Mouse (Mus musculus): ENCODE measurements at regions not wholly inside any gene's neighbourhood (a gene's known extent, or its start where the extent isn't known, plus 50 kb on each side); places are given as distances from the start of the nearest gene placed in this dataset.

DNA sequence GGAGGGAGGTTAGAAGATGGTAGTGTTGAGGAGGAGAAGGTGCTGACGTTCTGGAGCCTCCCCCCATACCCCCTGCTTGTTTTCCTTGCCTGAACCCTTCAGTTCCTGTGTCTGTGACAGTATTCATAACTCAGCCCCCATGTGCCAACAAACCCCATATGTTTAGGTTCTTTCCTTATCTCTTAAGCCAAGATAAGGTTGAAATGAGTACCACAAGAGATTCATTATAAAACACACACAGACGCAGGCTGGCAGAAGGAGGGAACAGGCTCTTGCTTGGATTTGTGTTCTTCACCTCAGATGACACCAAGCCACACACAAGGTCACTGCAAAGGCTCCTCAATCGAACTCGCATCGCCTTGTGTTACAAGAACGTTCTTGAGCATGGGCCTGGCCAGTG, 162.9 kb upstream of the Arid2 start:
- peak; percentile 48 for DNase-seq (ENCODE audit: low read depth)
- TF ChIP-seq POLR2A (IDR thresholded peaks at IDR 0.05; ENCODE audit: borderline replicate concordance, extremely low read depth, insufficient read depth, insufficient read length, poor library complexity, severe bottlenecking) (no peak), CTCF (IDR thresholded peaks at IDR 0.05; ENCODE audit: borderline replicate concordance, extremely low read depth, insufficient read depth, insufficient read length) (no peak)

DNA sequence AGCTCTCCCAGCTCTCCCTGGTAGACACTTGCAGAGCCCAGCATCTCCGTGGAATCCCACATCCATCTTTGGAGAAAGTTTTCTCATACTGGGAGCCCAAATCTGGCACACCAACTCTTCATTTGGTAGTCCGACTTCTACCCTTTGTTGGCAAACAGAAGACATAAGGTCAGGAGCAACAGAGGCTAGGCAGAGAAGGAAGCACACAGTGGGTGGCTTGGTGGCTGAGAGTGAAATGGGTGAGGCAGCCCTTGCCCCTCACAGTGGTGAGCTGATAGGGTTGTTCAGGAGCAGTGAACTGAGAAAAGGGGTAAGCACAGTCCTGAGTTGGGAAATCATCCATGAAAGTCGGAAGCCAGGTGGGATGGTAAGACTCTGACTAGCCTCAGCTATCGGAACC, 157.6 kb upstream of the Arid2 start:
- DNase-seq (ENCODE audit: low read depth): no peak
- TF ChIP-seq POLR2A (IDR thresholded peaks at IDR 0.05; ENCODE audit: borderline replicate concordance, extremely low read depth, insufficient read depth, insufficient read length, poor library complexity, severe bottlenecking) (no peak), CTCF (IDR thresholded peaks at IDR 0.05; ENCODE audit: borderline replicate concordance, extremely low read depth, insufficient read depth, insufficient read length) (no peak)

DNA sequence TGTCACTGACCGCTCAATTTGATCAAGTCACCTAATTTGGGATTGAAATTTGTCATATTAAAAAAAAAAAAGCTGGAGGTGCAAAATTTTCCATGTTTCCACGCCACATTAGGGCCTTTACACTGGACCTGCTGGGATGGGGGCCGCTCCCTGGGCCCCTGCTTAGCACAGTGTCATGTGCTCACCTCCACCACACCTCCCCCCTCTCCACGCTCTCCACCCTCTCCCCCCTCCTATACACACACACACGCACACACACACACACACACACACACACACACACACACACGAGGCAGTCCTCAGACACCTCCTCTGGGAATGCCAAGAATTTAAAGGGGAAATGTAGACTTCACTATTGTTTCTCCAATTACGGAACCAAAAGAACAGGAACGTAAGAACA, 156.8 kb upstream of the Arid2 start:
- DNase-seq (ENCODE audit: low read depth): no peak
- TF ChIP-seq POLR2A (IDR thresholded peaks at IDR 0.05; ENCODE audit: borderline replicate concordance, extremely low read depth, insufficient read depth, insufficient read length, poor library complexity, severe bottlenecking) (no peak), CTCF (IDR thresholded peaks at IDR 0.05; ENCODE audit: borderline replicate concordance, extremely low read depth, insufficient read depth, insufficient read length) (no peak)

DNA sequence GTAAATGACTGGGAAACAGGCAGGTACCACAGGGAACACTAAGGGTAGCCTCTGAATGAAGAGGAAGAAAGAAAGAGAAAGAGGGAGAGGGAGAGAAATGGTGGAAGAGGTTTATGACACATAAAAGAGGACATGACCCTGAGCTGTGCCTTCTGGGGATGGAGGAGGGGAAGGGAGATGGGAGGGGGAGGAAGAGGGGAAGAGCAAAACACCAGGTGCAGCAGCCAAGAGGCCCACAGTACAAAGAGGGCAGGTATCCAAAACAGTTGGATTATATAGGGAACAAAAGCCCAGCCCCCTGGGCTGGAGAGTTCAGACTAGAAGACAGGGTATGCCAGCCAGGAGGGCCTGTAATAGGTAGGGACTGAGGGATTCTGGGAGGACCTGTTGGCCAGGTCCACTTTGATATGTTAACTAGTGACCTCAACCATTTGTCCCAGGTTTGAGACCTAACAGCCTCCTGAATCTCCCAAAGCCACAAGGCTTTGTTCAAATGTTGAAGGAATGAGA, 155.7 kb upstream of the Arid2 start:
- no peak for DNase-seq (ENCODE audit: low read depth)
- TF ChIP-seq CTCF (IDR thresholded peaks at IDR 0.05; ENCODE audit: borderline replicate concordance, extremely low read depth, insufficient read depth, insufficient read length) (no peak), POLR2A (IDR thresholded peaks at IDR 0.05; ENCODE audit: borderline replicate concordance, extremely low read depth, insufficient read depth, insufficient read length, poor library complexity, severe bottlenecking) (no peak)

DNA sequence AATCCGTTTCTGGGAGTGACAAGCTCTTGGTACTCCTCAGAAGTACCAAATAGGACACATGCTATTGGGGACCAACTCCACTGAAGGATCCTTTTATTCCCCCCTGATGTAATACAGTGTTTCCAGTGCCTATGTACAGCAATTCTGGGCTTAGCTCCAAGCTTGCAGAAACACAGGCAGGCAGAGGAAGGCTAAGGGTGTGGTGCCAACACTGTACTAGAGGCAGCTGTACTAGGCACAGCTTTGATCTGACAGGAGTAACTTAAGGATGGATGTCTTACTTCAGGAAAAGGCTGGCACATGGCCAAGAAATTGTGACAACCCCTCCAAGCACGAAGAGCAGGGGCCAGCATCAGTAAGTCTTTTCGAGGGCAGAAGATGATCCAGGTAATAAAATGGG, 154.7 kb upstream of the Arid2 start:
- TF ChIP-seq CTCF (IDR thresholded peaks at IDR 0.05; ENCODE audit: borderline replicate concordance, extremely low read depth, insufficient read depth, insufficient read length) (no peak), POLR2A (IDR thresholded peaks at IDR 0.05; ENCODE audit: borderline replicate concordance, extremely low read depth, insufficient read depth, insufficient read length, poor library complexity, severe bottlenecking) (no peak)
- DNase-seq (ENCODE audit: low read depth): peak; percentile 91

DNA sequence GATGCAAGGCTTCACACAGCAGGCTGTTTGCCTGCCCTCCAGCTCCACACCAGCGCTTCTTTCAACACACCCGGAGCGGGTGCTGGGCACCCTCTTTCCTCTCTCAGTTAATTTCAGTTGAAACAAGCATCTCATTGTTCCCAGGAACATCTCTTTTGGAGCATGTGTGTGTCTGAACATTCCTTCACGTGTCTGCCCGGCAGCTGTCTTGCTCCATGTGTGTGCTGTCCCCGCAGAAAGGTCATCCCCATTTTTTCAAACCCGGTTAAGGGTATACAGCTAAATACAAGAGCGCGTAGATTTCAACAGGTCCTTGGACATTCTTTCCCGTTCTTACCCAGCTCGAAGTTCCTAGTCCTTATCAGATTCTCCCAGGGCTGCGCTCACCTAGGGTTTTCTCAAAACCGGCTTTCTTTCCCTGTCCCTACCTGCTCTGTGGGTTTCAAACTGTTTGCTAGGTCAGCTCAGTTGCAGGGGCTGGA, 152.0 kb upstream of the Arid2 start:
- peak; percentile 37 for DNase-seq (ENCODE audit: low read depth)
- no peak for TF ChIP-seq CTCF (IDR thresholded peaks at IDR 0.05; ENCODE audit: borderline replicate concordance, extremely low read depth, insufficient read depth, insufficient read length)

GRCm38 (mm10) chr15:96135816-96136215, 151.5 kb upstream of the Arid2 start:
- TF ChIP-seq CTCF (IDR thresholded peaks at IDR 0.05; ENCODE audit: borderline replicate concordance, extremely low read depth, insufficient read depth, insufficient read length) (no peak), POLR2A (IDR thresholded peaks at IDR 0.05; ENCODE audit: borderline replicate concordance, extremely low read depth, insufficient read depth, insufficient read length, poor library complexity, severe bottlenecking) (no peak)
- no peak for DNase-seq (ENCODE audit: low read depth)

DNA sequence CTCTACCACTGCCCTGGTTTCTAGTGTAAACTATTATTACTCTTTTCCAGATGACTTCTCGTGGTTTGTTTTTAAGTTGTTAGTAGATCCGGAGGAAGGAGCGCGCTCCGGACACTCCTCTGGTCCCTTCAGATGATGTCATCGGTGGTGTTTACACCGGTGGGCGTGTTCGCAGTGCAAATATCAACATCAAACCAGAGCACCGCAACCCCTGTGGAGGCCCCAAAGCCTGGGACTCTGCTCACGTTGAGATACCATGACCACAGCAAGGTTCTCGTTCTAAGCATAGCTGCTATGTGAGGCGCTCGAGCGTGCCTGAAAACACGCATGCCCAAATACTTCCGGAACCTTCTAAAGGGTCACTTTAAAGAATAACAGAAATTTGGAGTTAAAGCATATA, 149.8 kb upstream of the Arid2 start:
- TF ChIP-seq CTCF (IDR thresholded peaks at IDR 0.05; ENCODE audit: borderline replicate concordance, extremely low read depth, insufficient read depth, insufficient read length): no peak
- TF ChIP-seq POLR2A (IDR thresholded peaks at IDR 0.05; ENCODE audit: borderline replicate concordance, extremely low read depth, insufficient read depth, insufficient read length, poor library complexity, severe bottlenecking): no peak
- DNase-seq (ENCODE audit: low read depth): no peak

DNA sequence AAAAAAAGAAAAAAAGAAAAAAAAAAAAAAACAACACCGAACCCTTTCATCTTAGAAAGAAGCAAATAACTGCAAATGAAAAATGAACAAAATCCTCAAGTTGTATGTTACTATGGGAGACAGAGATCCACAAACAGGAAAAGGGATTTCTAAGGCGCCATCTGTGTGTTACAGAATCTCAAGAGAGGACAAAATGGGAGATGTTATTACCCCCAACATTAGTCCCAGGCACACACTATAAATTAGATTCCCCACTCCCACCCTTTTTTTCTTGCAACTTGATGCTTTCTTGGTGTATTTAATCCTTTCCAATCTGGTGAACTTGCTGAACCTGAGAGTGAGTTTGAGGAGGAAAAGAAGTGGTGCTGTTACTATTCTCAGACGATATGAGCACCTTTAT, 149.4 kb upstream of the Arid2 start:
- DNase-seq (ENCODE audit: low read depth): no peak
- TF ChIP-seq CTCF (IDR thresholded peaks at IDR 0.05; ENCODE audit: borderline replicate concordance, extremely low read depth, insufficient read depth, insufficient read length) (no peak), POLR2A (IDR thresholded peaks at IDR 0.05; ENCODE audit: borderline replicate concordance, extremely low read depth, insufficient read depth, insufficient read length, poor library complexity, severe bottlenecking) (no peak)

DNA sequence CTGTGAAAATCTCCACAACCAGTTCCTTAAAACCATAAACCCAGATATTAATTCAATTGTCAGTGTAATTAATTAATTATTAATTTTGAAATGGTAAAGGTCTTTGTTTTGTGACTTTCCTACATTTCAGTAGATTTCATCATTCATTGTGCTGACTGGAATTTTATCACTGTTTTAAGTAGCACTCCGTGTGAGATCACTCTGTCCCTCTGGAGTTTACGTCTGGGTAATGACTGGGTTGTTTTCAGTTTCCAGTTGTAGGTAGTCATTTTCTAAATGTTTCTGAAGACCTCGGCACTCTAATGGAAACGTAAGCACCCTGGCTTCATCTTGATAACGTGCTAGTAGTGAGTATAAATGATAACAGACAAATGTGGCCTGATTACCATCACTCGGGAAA, 133.8 kb upstream of the Arid2 start:
- TF ChIP-seq POLR2A (IDR thresholded peaks at IDR 0.05; ENCODE audit: borderline replicate concordance, extremely low read depth, insufficient read depth, insufficient read length, poor library complexity, severe bottlenecking) (no peak), CTCF (IDR thresholded peaks at IDR 0.05; ENCODE audit: borderline replicate concordance, extremely low read depth, insufficient read depth, insufficient read length) (no peak)
- no peak for DNase-seq (ENCODE audit: low read depth)

GRCm38 (mm10) chr15:96158321-96158720, 129.0 kb upstream of the Arid2 start:
- no peak for DNase-seq (ENCODE audit: low read depth)
- TF ChIP-seq CTCF (IDR thresholded peaks at IDR 0.05; ENCODE audit: borderline replicate concordance, extremely low read depth, insufficient read depth, insufficient read length): no peak
- no peak for TF ChIP-seq POLR2A (IDR thresholded peaks at IDR 0.05; ENCODE audit: borderline replicate concordance, extremely low read depth, insufficient read depth, insufficient read length, poor library complexity, severe bottlenecking)

- peak; percentile 78 for DNase-seq (ENCODE audit: low read depth)
Measured at GRCm38 (mm10) chr15:96164771-96165431, 122.4 kb upstream of the Arid2 start.

More at GRCm38 (mm10) chr15:96164771-96165431, 122.4 kb upstream of the Arid2 start:
- TF ChIP-seq CTCF (IDR thresholded peaks at IDR 0.05; ENCODE audit: borderline replicate concordance, extremely low read depth, insufficient read depth, insufficient read length) (no peak), POLR2A (IDR thresholded peaks at IDR 0.05; ENCODE audit: borderline replicate concordance, extremely low read depth, insufficient read depth, insufficient read length, poor library complexity, severe bottlenecking) (no peak)
